Mouse (Mus musculus) brain, adult 2 months (tissue): ENCODE data around the gene Insr.
"Not testable (repeated sequence)": the region's sequence is repeated elsewhere in the genome, so short reads cannot be mapped to it uniquely, and the experiment has no call there.

Experiments used
- DNase-seq: peaks from one replicate; pipeline ENCODE4 v3.0.0; 2011; ENCODE audit warnings: low read depth, low spot score

The Insr gene

GRCm38 (mm10) chr8:3232601-3233000 is 46.8 kb downstream of the Insr start:
- no peak for DNase-seq

- no peak for DNase-seq
Measured at GRCm38 (mm10) chr8:3230118-3231060, 49.0 kb downstream of the Insr start.

- no peak for DNase-seq
Measured at GRCm38 (mm10) chr8:3227423-3227822, 52.0 kb downstream of the Insr start.

GRCm38 (mm10) chr8:3225731-3226130 is 53.7 kb downstream of the Insr start:
- DNase-seq, result no peak

GRCm38 (mm10) chr8:3225184-3225583 is 54.2 kb downstream of the Insr start:
- DNase-seq, result no peak

- no peak for DNase-seq
Measured at GRCm38 (mm10) chr8:3222636-3222965, 56.8 kb downstream of the Insr start.

- DNase-seq, result no peak
Measured at GRCm38 (mm10) chr8:3221960-3222635, 57.3 kb downstream of the Insr start.

- peak; percentile 96 for DNase-seq
Measured at GRCm38 (mm10) chr8:3221047-3221959, 58.1 kb downstream of the Insr start.

GRCm38 (mm10) chr8:3220502-3220901 is 58.9 kb downstream of the Insr start:
- peak; percentile 51 for DNase-seq

GRCm38 (mm10) chr8:3219921-3220411 is 59.5 kb downstream of the Insr start:
- no peak for DNase-seq

- DNase-seq, result no peak
Measured at GRCm38 (mm10) chr8:3219266-3219665, 60.2 kb downstream of the Insr start.

GRCm38 (mm10) chr8:3216541-3217092 is 62.8 kb downstream of the Insr start:
- no peak for DNase-seq

- DNase-seq, result peak; percentile 33
Measured at GRCm38 (mm10) chr8:3215561-3215960, 63.9 kb downstream of the Insr start.

- no peak for DNase-seq
Measured at GRCm38 (mm10) chr8:3214601-3215000, 64.8 kb downstream of the Insr start.

- DNase-seq, result peak; percentile 64
Measured at GRCm38 (mm10) chr8:3211456-3211855, 68.0 kb downstream of the Insr start.

GRCm38 (mm10) chr8:3209960-3210359 is 69.5 kb downstream of the Insr start:
- DNase-seq, result no peak

- no peak for DNase-seq
Measured at GRCm38 (mm10) chr8:3209268-3209667, 70.1 kb downstream of the Insr start.

- DNase-seq, result no peak
Measured at GRCm38 (mm10) chr8:3208729-3209128, 70.7 kb downstream of the Insr start.

GRCm38 (mm10) chr8:3204758-3205443 is 74.5 kb downstream of the Insr start:
- no peak for DNase-seq

GRCm38 (mm10) chr8:3202792-3203191 is 76.6 kb downstream of the Insr start:
- no peak for DNase-seq

GRCm38 (mm10) chr8:3194297-3194696 is 85.1 kb downstream of the Insr start:
- DNase-seq, result not testable (repeated sequence)
